Mouse (Mus musculus): Measurements from ENCODE around the gene Mre11a. TPM values are rescaled to one million over a fixed set of nuclear protein-coding genes. Genes with fewer than 3 reads are reported as not detected.

The Mre11a gene
- polyA plus RNA-seq, 1 experiment from 2014 or later, result 10.8 TPM

GRCm38 (mm10) chr9:14764765-14765164 lies 19.7 kb upstream of the Mre11a start:
- Histone ChIP-seq H3K4me2 (no peak overlapping the region), H3K4me1 (peaks cover 8% of the 10 kb centered on the region; the same call in 1 of the 2 replicates)
- ATAC-seq (ENCODE audit: low FRiP score), result peak; percentile 61; the same call in 1 of the 2 replicates

GRCm38 (mm10) chr9:14769811-14770210 lies 14.6 kb upstream of the Mre11a start:
- H3K9ac ChIP-seq (replicated peaks), result no peak overlapping the region
- 41% methylated on average over 5 of the region's 6 CpGs for WGBS
- H3K4me1 ChIP-seq, result peaks cover 16% of the 10 kb centered on the region
- no peak overlapping the region for H3K4me3 ChIP-seq (replicated peaks)
- ATAC-seq (ENCODE audit: low FRiP score), result 0 out of 2 replicates have a peak, but pooled peaks have one; percentile 59
- H3K4me2 ChIP-seq, result no peak overlapping the region
- H3K36me3 ChIP-seq, result no peaks in the 10 kb centered on the region
- H3K27me3 ChIP-seq (replicated peaks), result 0 out of 2 replicates have a peak, but pooled peaks cover 3% of the 10 kb centered on the region
- H3K27ac ChIP-seq (replicated peaks), result no peak overlapping the region
- no peaks in the 10 kb centered on the region for H3K9me3 ChIP-seq (replicated peaks)

More at GRCm38 (mm10) chr9:14764765-14765164, 19.7 kb upstream of the Mre11a start:
- Histone ChIP-seq H3K9ac (replicated peaks) (no peak overlapping the region), H3K9me3 (replicated peaks) (no peaks in the 10 kb centered on the region), H3K4me3 (replicated peaks) (no peak overlapping the region), H3K27me3 (replicated peaks) (0 out of 2 replicates have a peak, but pooled peaks cover 3% of the 10 kb centered on the region), H3K36me3 (no peaks in the 10 kb centered on the region), H3K27ac (replicated peaks) (no peak overlapping the region)
- WGBS, result 24% methylated on average over 7 of the region's 7 CpGs

- no peak within 1 kb of the TSS for H3K4me3 ChIP-seq (replicated peaks)
- peak within 1 kb of the TSS; percentile 34 for H3K4me2 ChIP-seq
- H3K4me1 ChIP-seq, result peaks cover 16% of the 10 kb centered on the region
- 0 out of 2 replicates have a peak within 1 kb of the TSS, but pooled peaks have one; percentile 20 for H3K9ac ChIP-seq (replicated peaks)
- no peaks in the 10 kb centered on the region for H3K36me3 ChIP-seq
- H3K9me3 ChIP-seq (replicated peaks), result no peaks in the 10 kb centered on the region
- H3K27ac ChIP-seq (replicated peaks), result no peak within 1 kb of the TSS
- 21% methylated on average over 23 of the region's 23 CpGs for WGBS
- no peaks in the 10 kb centered on the region for H3K27me3 ChIP-seq (replicated peaks)
- ATAC-seq (ENCODE audit: low FRiP score), result peak; percentile 42; the same call in 1 of the 2 replicates
These were observed 13.5 kb upstream of the Mre11a start, which contains the start of gene 1700012B09Rik for GRCm38 (mm10) chr9:14770803-14771471. TSS of gene 1700012B09Rik (minus strand) at chr9:14771030.

- H3K27ac ChIP-seq (replicated peaks), result no peak overlapping the region
- no peak overlapping the region for H3K4me2 ChIP-seq
- H3K4me3 ChIP-seq (replicated peaks), result no peak overlapping the region
- H3K36me3 ChIP-seq, result no peaks in the 10 kb centered on the region
- H3K27me3 ChIP-seq (replicated peaks), result no peaks in the 10 kb centered on the region
- peaks cover 16% of the 10 kb centered on the region for H3K4me1 ChIP-seq
- H3K9ac ChIP-seq (replicated peaks), result no peak overlapping the region
- ATAC-seq (ENCODE audit: low FRiP score), result no peak
- 96% methylated on average over 2 of the region's 2 CpGs for WGBS
- no peaks in the 10 kb centered on the region for H3K9me3 ChIP-seq (replicated peaks)
These were observed 12.4 kb upstream of the Mre11a start for GRCm38 (mm10) chr9:14772074-14772473.

- no peaks in the 10 kb centered on the region for H3K9me3 ChIP-seq (replicated peaks)
- H3K4me2 ChIP-seq, result no peak overlapping the region
- no peak for ATAC-seq (ENCODE audit: low FRiP score)
- no peaks in the 10 kb centered on the region for H3K36me3 ChIP-seq
- WGBS, result 62% methylated on average over 2 of the region's 2 CpGs
- H3K9ac ChIP-seq (replicated peaks), result no peak overlapping the region
- H3K27ac ChIP-seq (replicated peaks), result no peak overlapping the region
- no peak overlapping the region for H3K4me3 ChIP-seq (replicated peaks)
- peaks cover 13% of the 10 kb centered on the region; the same call in 1 of the 2 replicates for H3K4me1 ChIP-seq
- no peaks in the 10 kb centered on the region for H3K27me3 ChIP-seq (replicated peaks)
These were observed 10.6 kb upstream of the Mre11a start for GRCm38 (mm10) chr9:14773813-14774212.

GRCm38 (mm10) chr9:14778341-14778740 lies 6.1 kb upstream of the Mre11a start:
- H3K4me3 ChIP-seq (replicated peaks), result no peak overlapping the region
- H3K36me3 ChIP-seq, result peaks cover 16% of the 10 kb centered on the region
- ATAC-seq (ENCODE audit: low FRiP score), result no peak
- WGBS, result 45% methylated on average over 13 of the region's 13 CpGs
- H3K9me3 ChIP-seq (replicated peaks), result no peaks in the 10 kb centered on the region
- H3K27me3 ChIP-seq (replicated peaks), result no peaks in the 10 kb centered on the region
- H3K4me1 ChIP-seq, result no peaks in the 10 kb centered on the region
- no peak overlapping the region for H3K9ac ChIP-seq (replicated peaks)
- no peak overlapping the region for H3K27ac ChIP-seq (replicated peaks)
- H3K4me2 ChIP-seq, result no peak overlapping the region

GRCm38 (mm10) chr9:14787356-14787755 lies 2.9 kb downstream of the Mre11a start:
- Histone ChIP-seq H3K27me3 (replicated peaks) (no peaks in the 10 kb centered on the region), H3K27ac (replicated peaks) (no peak overlapping the region), H3K9ac (replicated peaks) (no peak overlapping the region), H3K36me3 (peaks cover 20% of the 10 kb centered on the region), H3K4me2 (no peak overlapping the region), H3K4me3 (replicated peaks) (no peak overlapping the region), H3K4me1 (peaks cover 10% of the 10 kb centered on the region), H3K9me3 (replicated peaks) (no peaks in the 10 kb centered on the region)
- WGBS, result 94% methylated on average over 6 of the region's 6 CpGs
- no peak for ATAC-seq (ENCODE audit: low FRiP score)

GRCm38 (mm10) chr9:14805714-14806113 lies 21.3 kb downstream of the Mre11a start:
- Histone ChIP-seq H3K27ac (replicated peaks) (no peak overlapping the region), H3K27me3 (replicated peaks) (no peaks in the 10 kb centered on the region), H3K4me1 (no peaks in the 10 kb centered on the region), H3K9me3 (replicated peaks) (no peaks in the 10 kb centered on the region), H3K4me3 (replicated peaks) (no peak overlapping the region), H3K9ac (replicated peaks) (no peak overlapping the region), H3K36me3 (peaks cover 43% of the 10 kb centered on the region), H3K4me2 (no peak overlapping the region)
- WGBS, result 86% methylated on average over 2 of the region's 2 CpGs
- ATAC-seq (ENCODE audit: low FRiP score), result no peak

- H3K4me2 ChIP-seq, result no peak overlapping the region
- ATAC-seq (ENCODE audit: low FRiP score), result no peak
- peaks cover 38% of the 10 kb centered on the region for H3K36me3 ChIP-seq
- H3K27ac ChIP-seq (replicated peaks), result no peak overlapping the region
- no peaks in the 10 kb centered on the region for H3K9me3 ChIP-seq (replicated peaks)
- no peak overlapping the region for H3K4me3 ChIP-seq (replicated peaks)
- no peak overlapping the region for H3K9ac ChIP-seq (replicated peaks)
- WGBS, result 100% methylated on average over 1 of the region's 1 CpGs
- no peaks in the 10 kb centered on the region for H3K4me1 ChIP-seq
- no peaks in the 10 kb centered on the region for H3K27me3 ChIP-seq (replicated peaks)
These were observed 22.3 kb downstream of the Mre11a start for GRCm38 (mm10) chr9:14806786-14807185.

- Histone ChIP-seq H3K9ac (replicated peaks) (no peak overlapping the region), H3K4me1 (no peaks in the 10 kb centered on the region), H3K36me3 (peaks cover 38% of the 10 kb centered on the region), H3K9me3 (replicated peaks) (no peaks in the 10 kb centered on the region), H3K4me3 (replicated peaks) (no peak overlapping the region), H3K27ac (replicated peaks) (no peak overlapping the region), H3K4me2 (no peak overlapping the region), H3K27me3 (replicated peaks) (no peaks in the 10 kb centered on the region)
- ATAC-seq (ENCODE audit: low FRiP score), result no peak
- 95% methylated on average over 5 of the region's 5 CpGs for WGBS
These were observed 25.7 kb downstream of the Mre11a start for GRCm38 (mm10) chr9:14810111-14810510.

- ATAC-seq (ENCODE audit: low FRiP score), result no peak
- Histone ChIP-seq H3K4me1 (no peaks in the 10 kb centered on the region), H3K9ac (replicated peaks) (no peak overlapping the region), H3K4me2 (no peak overlapping the region), H3K4me3 (replicated peaks) (no peak overlapping the region), H3K27ac (replicated peaks) (no peak overlapping the region), H3K36me3 (peaks cover 57% of the 10 kb centered on the region), H3K27me3 (replicated peaks) (no peaks in the 10 kb centered on the region), H3K9me3 (replicated peaks) (no peaks in the 10 kb centered on the region)
These were observed 36.9 kb downstream of the Mre11a start for GRCm38 (mm10) chr9:14821396-14821795.

- Histone ChIP-seq H3K4me3 (replicated peaks) (no peak overlapping the region), H3K4me1 (no peaks in the 10 kb centered on the region), H3K27ac (replicated peaks) (no peak overlapping the region), H3K4me2 (no peak overlapping the region), H3K9me3 (replicated peaks) (no peaks in the 10 kb centered on the region), H3K27me3 (replicated peaks) (no peaks in the 10 kb centered on the region), H3K36me3 (peaks cover 33% of the 10 kb centered on the region), H3K9ac (replicated peaks) (no peak overlapping the region)
- WGBS, result 92% methylated on average over 5 of the region's 5 CpGs
- no peak for ATAC-seq (ENCODE audit: low FRiP score)
These were observed 40.4 kb downstream of the Mre11a start for GRCm38 (mm10) chr9:14824840-14825239.
